Mouse (Mus musculus) thymus, postnatal 10 days (tissue): ENCODE data around the gene Matn1.

Experiments
- DNase-seq, 2 experiments: peaks; one replicate each; pipeline ENCODE4 v3.0.0; 2021; ENCODE audit warnings: low spot score in 2 of 2

Gene Matn1

GRCm38 (mm10) chr4:130917564-130917963, 26.6 kb upstream of the Matn1 start:
- no peak for DNase-seq

- no peak for DNase-seq
Measured at GRCm38 (mm10) chr4:130918805-130919749, 25.1 kb upstream of the Matn1 start.

GRCm38 (mm10) chr4:130919750-130920356, 24.3 kb upstream of the Matn1 start:
- DNase-seq, result no peak

- DNase-seq, result peak; percentile 71 to 79
Measured at GRCm38 (mm10) chr4:130920951-130921693, 23.1 kb upstream of the Matn1 start.

GRCm38 (mm10) chr4:130921986-130922385, 22.2 kb upstream of the Matn1 start:
- DNase-seq, result peak in 1 of 2 experiments; percentile 33

- no peak for DNase-seq
Measured at GRCm38 (mm10) chr4:130926274-130926673, 17.9 kb upstream of the Matn1 start.

- DNase-seq, result no peak
Measured at GRCm38 (mm10) chr4:130927821-130928220, 16.4 kb upstream of the Matn1 start.

- DNase-seq, result no peak
Measured at GRCm38 (mm10) chr4:130942644-130943043, 1.5 kb upstream of the Matn1 start.

- DNase-seq, result no peak
Measured at GRCm38 (mm10) chr4:130944779-130945178, 594 bp downstream of the Matn1 start.

GRCm38 (mm10) chr4:130947094-130947647, 3.0 kb downstream of the Matn1 start:
- peak in 1 of 2 experiments; percentile 42 for DNase-seq

GRCm38 (mm10) chr4:130949821-130950384, 5.7 kb downstream of the Matn1 start:
- DNase-seq, result no peak

- DNase-seq, result no peak
Measured at GRCm38 (mm10) chr4:130952531-130952930, 8.3 kb downstream of the Matn1 start.

GRCm38 (mm10) chr4:130957156-130957555, 13.0 kb downstream of the Matn1 start:
- DNase-seq, result no peak

- DNase-seq, result no peak
Measured at GRCm38 (mm10) chr4:130958812-130959211, 14.6 kb downstream of the Matn1 start.

- DNase-seq, result no peak
Measured at GRCm38 (mm10) chr4:130959678-130960077, 15.5 kb downstream of the Matn1 start.

- peak; percentile 38 to 85 for DNase-seq
Measured at GRCm38 (mm10) chr4:130960118-130960734, 16.0 kb downstream of the Matn1 start.

- DNase-seq, result no peak
Measured at GRCm38 (mm10) chr4:130971278-130971677, 27.1 kb downstream of the Matn1 start.

- no peak for DNase-seq
Measured at GRCm38 (mm10) chr4:130972421-130972829, 28.2 kb downstream of the Matn1 start.

- DNase-seq, result no peak
Measured at GRCm38 (mm10) chr4:130973332-130974263, 29.4 kb downstream of the Matn1 start.

GRCm38 (mm10) chr4:130978981-130979380, 34.8 kb downstream of the Matn1 start:
- no peak for DNase-seq
